Mouse (Mus musculus): ENCODE measurements at regions not wholly inside any gene's neighbourhood (a gene's known extent, or its start where the extent isn't known, plus 50 kb on each side); places are given as distances from the start of the nearest gene placed in this dataset.

DNA sequence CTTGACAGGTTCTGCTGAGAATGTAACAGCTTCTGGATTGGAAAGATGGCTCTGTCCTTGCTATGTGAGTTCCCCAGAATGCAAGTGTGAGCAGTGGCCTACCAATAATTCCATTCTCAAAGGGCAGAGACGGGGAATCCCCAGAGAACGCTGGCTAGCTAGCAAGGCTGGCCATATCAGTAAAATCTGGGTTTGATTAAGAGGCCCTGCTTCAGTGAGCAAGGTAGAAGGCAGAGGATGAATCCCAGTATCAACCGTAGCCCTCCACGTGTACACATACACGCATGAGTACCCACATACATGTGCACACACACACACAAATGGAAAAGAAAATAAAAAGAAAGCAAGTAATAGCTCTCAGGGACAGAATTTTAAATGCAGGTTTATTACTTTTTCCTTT lies 55.3 kb downstream of the Tril start:
- no peaks in the 10 kb centered on the region for H3K4me1 ChIP-seq (ENCODE audit: control insufficient read depth, insufficient read depth, low read length)
- no peaks in the 10 kb centered on the region for H3K36me3 ChIP-seq (ENCODE audit: control insufficient read depth, insufficient read depth, low read length)
- no peak overlapping the region for H3K4me3 ChIP-seq (ENCODE audit: insufficient read depth, low read depth, low read length)
- no peaks in the 10 kb centered on the region for H3K27me3 ChIP-seq (ENCODE audit: control insufficient read depth, insufficient read depth, low read length)
- DNase-seq (ENCODE audit: extremely low read depth, low read depth, low spot score) = no peak
- no peak overlapping the region for H3K27ac ChIP-seq (replicated peaks; ENCODE audit: insufficient read depth, low read depth, low read length)
- WGBS = 79% methylated on average over 5 of the region's 5 CpGs
- TF ChIP-seq POLR2A (IDR thresholded peaks at IDR 0.05; ENCODE audit: extremely low read depth, insufficient read depth, low read length) = no peak
- TF ChIP-seq CTCF (IDR thresholded peaks at IDR 0.05; ENCODE audit: low read depth, low read length) = no peak
- H3K79me2 ChIP-seq (ENCODE audit: control insufficient read depth, insufficient read depth, low read length) = no peaks in the 10 kb centered on the region
- no peak overlapping the region for H3K9ac ChIP-seq (ENCODE audit: low read depth, low read length)

DNA sequence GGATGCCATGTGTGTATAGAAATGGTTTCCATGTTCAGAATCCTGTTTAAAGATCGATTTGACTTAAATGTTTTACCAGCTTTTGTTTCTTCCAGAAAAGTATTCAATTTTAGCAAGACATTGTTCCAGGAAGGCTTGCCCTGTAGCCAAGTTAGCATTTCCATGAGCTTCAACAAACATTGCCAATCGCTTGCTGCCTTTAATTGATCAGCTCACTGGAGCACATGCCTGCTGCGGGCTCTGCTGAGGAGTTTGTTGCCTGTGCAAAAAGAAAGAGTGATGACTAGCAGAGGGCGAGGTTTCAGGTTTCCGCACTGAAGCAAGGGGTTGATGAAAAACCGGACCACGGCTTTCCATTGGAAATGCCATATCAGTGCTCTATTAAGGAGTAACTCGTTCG lies 58.0 kb downstream of the Tril start:
- Histone ChIP-seq H3K4me3 (ENCODE audit: insufficient read depth, low read depth, low read length) (no peak overlapping the region), H3K27ac (replicated peaks; ENCODE audit: insufficient read depth, low read depth, low read length) (no peak overlapping the region), H3K27me3 (ENCODE audit: control insufficient read depth, insufficient read depth, low read length) (no peaks in the 10 kb centered on the region), H3K79me2 (ENCODE audit: control insufficient read depth, insufficient read depth, low read length) (no peaks in the 10 kb centered on the region), H3K36me3 (ENCODE audit: control insufficient read depth, insufficient read depth, low read length) (no peaks in the 10 kb centered on the region), H3K9ac (ENCODE audit: low read depth, low read length) (no peak overlapping the region), H3K4me1 (ENCODE audit: control insufficient read depth, insufficient read depth, low read length) (no peaks in the 10 kb centered on the region)
- 78% methylated on average over 9 of the region's 9 CpGs for WGBS
- TF ChIP-seq CTCF (IDR thresholded peaks at IDR 0.05; ENCODE audit: low read depth, low read length) = no peak
- no peak for TF ChIP-seq POLR2A (IDR thresholded peaks at IDR 0.05; ENCODE audit: extremely low read depth, insufficient read depth, low read length)
- DNase-seq (ENCODE audit: extremely low read depth, low read depth, low spot score) = no peak

DNA sequence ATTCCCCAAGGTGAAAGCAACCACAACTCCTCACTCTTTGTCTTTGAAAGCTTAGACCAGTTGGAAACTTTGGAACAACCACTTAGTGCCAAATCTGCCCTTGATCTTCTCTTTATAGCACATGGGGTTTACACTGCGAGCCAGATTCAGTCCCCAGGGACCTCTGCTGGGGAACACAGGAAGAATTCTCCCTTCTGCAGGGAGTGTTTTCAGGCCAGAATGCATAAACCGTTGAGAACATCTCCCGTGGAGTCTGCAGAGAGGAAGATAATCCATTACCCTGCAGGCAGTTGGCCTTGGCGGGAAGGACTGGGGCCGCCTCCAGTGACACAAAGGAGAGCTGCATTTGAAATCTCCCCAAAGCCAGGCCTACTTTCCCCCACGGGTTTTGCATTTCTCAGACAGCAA lies 60.0 kb downstream of the Tril start:
- Histone ChIP-seq H3K27ac (replicated peaks; ENCODE audit: insufficient read depth, low read depth, low read length) (no peak overlapping the region), H3K27me3 (ENCODE audit: control insufficient read depth, insufficient read depth, low read length) (no peaks in the 10 kb centered on the region), H3K9ac (ENCODE audit: low read depth, low read length) (no peak overlapping the region), H3K4me3 (ENCODE audit: insufficient read depth, low read depth, low read length) (no peak overlapping the region), H3K36me3 (ENCODE audit: control insufficient read depth, insufficient read depth, low read length) (no peaks in the 10 kb centered on the region), H3K79me2 (ENCODE audit: control insufficient read depth, insufficient read depth, low read length) (no peaks in the 10 kb centered on the region), H3K4me1 (ENCODE audit: control insufficient read depth, insufficient read depth, low read length) (no peaks in the 10 kb centered on the region)
- no peak for DNase-seq (ENCODE audit: extremely low read depth, low read depth, low spot score)
- no peak for TF ChIP-seq POLR2A (IDR thresholded peaks at IDR 0.05; ENCODE audit: extremely low read depth, insufficient read depth, low read length)
- 39% methylated on average over 6 of the region's 6 CpGs for WGBS

DNA sequence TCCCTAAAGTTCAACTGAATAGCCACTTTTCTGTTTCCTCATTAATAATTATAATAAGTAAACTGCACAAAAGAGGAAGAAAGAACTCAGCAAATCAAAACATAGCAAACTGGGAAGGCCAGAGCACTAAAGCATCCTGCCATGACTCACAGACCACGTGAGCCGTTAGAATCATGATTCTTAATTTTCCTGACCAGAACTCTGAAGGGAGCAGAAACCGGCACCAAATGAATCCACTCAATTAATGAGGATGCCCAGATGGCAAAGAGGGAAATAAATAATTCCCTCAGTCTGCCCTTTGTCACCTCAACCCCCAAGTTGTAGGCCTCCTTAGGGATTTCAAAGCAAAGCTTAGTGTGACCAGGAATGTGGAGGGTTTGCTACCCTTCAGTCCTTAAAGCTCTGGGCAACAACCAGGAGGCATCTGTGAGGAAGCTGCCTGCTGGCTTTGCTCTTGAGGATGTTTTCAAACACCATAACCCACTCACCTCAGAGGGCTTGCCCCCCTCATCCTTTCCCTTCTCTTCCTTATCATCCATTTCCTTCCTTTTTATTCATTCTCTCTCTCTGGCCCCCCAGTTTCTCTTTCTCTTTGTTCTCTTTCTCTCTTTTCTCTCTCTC lies 60.8 kb downstream of the Tril start:
- peak; percentile 15 for DNase-seq (ENCODE audit: extremely low read depth, low read depth, low spot score)
- whole genome bisulfite sequencing = 73% methylated on average over 3 of the region's 3 CpGs
- TF ChIP-seq POLR2A (IDR thresholded peaks at IDR 0.05; ENCODE audit: extremely low read depth, insufficient read depth, low read length) = no peak
- no peak for TF ChIP-seq CTCF (IDR thresholded peaks at IDR 0.05; ENCODE audit: low read depth, low read length)

DNA sequence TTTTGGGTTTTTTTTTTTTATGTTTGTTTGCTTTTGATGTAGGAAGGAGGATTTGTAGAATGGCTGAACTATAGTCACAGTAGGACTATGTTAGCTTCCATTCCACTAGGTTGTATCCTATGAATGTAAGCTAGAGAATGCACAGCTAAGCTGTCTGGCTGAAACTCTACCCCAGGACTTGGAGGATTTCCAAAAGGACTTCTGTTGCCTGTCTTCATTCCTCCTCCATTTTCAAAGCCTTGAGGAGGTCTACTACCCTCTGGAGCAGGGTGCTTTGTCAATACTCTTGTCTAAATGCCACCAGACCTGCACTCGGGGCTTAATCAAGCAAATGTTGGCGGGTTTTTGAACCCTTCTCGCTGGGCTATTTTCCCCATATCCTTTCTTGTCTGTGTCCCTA lies 66.3 kb downstream of the Tril start:
- WGBS = 88% methylated on average over 3 of the region's 3 CpGs
- DNase-seq (ENCODE audit: extremely low read depth, low read depth, low spot score) = no peak
- TF ChIP-seq CTCF (IDR thresholded peaks at IDR 0.05; ENCODE audit: low read depth, low read length) (no peak), POLR2A (IDR thresholded peaks at IDR 0.05; ENCODE audit: extremely low read depth, insufficient read depth, low read length) (no peak)

More for the DNA sequence above, 60.8 kb downstream of the Tril start:
- Histone ChIP-seq H3K79me2 (ENCODE audit: control insufficient read depth, insufficient read depth, low read length) (no peaks in the 10 kb centered on the region), H3K27ac (replicated peaks; ENCODE audit: insufficient read depth, low read depth, low read length) (no peak overlapping the region), H3K36me3 (ENCODE audit: control insufficient read depth, insufficient read depth, low read length) (no peaks in the 10 kb centered on the region), H3K9ac (ENCODE audit: low read depth, low read length) (no peak overlapping the region), H3K4me1 (ENCODE audit: control insufficient read depth, insufficient read depth, low read length) (no peaks in the 10 kb centered on the region), H3K4me3 (ENCODE audit: insufficient read depth, low read depth, low read length) (no peak overlapping the region), H3K27me3 (ENCODE audit: control insufficient read depth, insufficient read depth, low read length) (no peaks in the 10 kb centered on the region)

DNA sequence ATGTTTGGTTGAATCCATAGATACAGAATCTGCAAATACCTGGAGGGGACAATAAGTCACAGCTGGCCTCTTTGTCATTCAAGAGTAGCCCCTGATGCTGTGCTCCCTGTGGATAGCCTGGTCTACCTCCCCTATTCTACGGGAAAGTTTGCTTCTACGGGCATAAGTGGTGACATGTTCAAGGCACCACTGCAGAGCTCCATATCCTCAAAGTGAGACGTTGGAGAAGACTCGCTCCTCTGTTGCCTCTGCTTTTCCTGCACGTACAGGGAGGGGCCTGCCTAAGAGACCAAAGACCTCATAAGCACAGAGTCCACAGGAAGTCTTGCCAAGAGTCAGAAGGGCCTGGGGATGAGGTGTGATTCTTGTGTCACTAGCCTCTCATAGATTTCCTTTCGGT lies 70.1 kb downstream of the Tril start:
- no peak overlapping the region for H3K9ac ChIP-seq (ENCODE audit: low read depth, low read length)
- H3K4me3 ChIP-seq (ENCODE audit: insufficient read depth, low read depth, low read length) = no peak overlapping the region
- no peak for TF ChIP-seq CTCF (IDR thresholded peaks at IDR 0.05; ENCODE audit: low read depth, low read length)
- no peak for TF ChIP-seq POLR2A (IDR thresholded peaks at IDR 0.05; ENCODE audit: extremely low read depth, insufficient read depth, low read length)
- no peaks in the 10 kb centered on the region for H3K36me3 ChIP-seq (ENCODE audit: control insufficient read depth, insufficient read depth, low read length)
- H3K4me1 ChIP-seq (ENCODE audit: control insufficient read depth, insufficient read depth, low read length) = no peaks in the 10 kb centered on the region
- no peaks in the 10 kb centered on the region for H3K79me2 ChIP-seq (ENCODE audit: control insufficient read depth, insufficient read depth, low read length)
- DNase-seq (ENCODE audit: extremely low read depth, low read depth, low spot score) = no peak
- H3K27me3 ChIP-seq (ENCODE audit: control insufficient read depth, insufficient read depth, low read length) = 0 out of 2 replicates have a peak, but pooled peaks cover 2% of the 10 kb centered on the region
- 86% methylated on average over 6 of the region's 6 CpGs for WGBS
- no peak overlapping the region for H3K27ac ChIP-seq (replicated peaks; ENCODE audit: insufficient read depth, low read depth, low read length)

More for the DNA sequence above, 66.3 kb downstream of the Tril start:
- Histone ChIP-seq H3K4me1 (ENCODE audit: control insufficient read depth, insufficient read depth, low read length) (no peaks in the 10 kb centered on the region), H3K36me3 (ENCODE audit: control insufficient read depth, insufficient read depth, low read length) (no peaks in the 10 kb centered on the region), H3K79me2 (ENCODE audit: control insufficient read depth, insufficient read depth, low read length) (no peaks in the 10 kb centered on the region), H3K27ac (replicated peaks; ENCODE audit: insufficient read depth, low read depth, low read length) (no peak overlapping the region), H3K4me3 (ENCODE audit: insufficient read depth, low read depth, low read length) (no peak overlapping the region), H3K9ac (ENCODE audit: low read depth, low read length) (no peak overlapping the region), H3K27me3 (ENCODE audit: control insufficient read depth, insufficient read depth, low read length) (no peaks in the 10 kb centered on the region)
